Mouse (Mus musculus) kidney, adult 11 months (tissue): ENCODE measurements around the gene Col16a1.

Experiments used
- DNase-seq: peaks from one replicate; pipeline ENCODE4 v3.0.0; 2022

Gene Col16a1

GRCm38 (mm10) chr4:130047331-130048202 lies at the start of gene Col16a1:
Gene Col16a1 (plus strand): TSS chr4:130047840.
- DNase-seq: peak; percentile 89

DNA sequence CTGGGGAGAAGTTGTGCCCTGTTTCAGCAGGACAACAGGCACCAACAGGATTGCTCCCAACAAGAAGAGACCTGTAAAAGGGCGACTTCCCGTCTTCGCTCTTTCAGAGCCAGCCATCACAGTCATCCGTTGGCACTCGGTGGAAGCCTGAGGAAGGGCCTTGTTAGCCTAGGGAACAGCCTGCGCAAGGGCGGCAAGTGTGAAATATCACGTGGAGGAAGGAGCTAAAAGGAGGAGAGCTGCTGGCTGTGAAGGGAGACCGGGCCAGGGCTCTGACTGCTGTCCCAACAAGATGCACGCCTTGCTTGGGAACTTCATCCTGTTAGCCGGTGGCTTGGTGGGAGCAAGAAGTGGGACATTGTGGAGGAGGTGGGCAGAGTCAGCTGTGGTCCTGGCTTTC lies 49.5 kb upstream of the Col16a1 start:
- DNase-seq: no peak

GRCm38 (mm10) chr4:130001710-130002109 lies 45.9 kb upstream of the Col16a1 start:
- no peak for DNase-seq

GRCm38 (mm10) chr4:130002157-130002556 lies 45.5 kb upstream of the Col16a1 start:
- no peak for DNase-seq

- DNase-seq: no peak
These were observed 42.0 kb upstream of the Col16a1 start for GRCm38 (mm10) chr4:130005593-130005992.

GRCm38 (mm10) chr4:130006533-130006932 lies 41.1 kb upstream of the Col16a1 start:
- DNase-seq: no peak

GRCm38 (mm10) chr4:130009043-130009442 lies 38.6 kb upstream of the Col16a1 start:
- DNase-seq: no peak

DNA sequence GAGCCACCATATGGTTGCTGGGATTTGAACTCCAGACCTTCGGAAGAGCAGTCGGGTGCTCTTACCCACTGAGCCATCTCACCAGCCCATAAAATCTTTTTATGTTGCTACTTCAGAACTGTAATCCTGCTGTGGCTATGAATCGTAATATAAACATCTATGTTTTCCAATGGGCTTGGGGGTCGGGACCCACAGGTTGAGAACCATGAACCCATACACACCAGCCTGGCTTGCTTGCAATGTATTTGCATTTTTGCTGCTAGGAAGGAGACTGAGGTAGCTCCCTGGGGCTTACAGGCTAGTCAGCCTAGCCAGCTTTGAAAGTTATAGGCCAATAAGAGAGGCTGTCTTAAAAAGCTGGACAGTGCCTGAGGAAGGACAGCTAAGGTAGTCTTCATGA lies 36.9 kb upstream of the Col16a1 start:
- DNase-seq: no peak

DNA sequence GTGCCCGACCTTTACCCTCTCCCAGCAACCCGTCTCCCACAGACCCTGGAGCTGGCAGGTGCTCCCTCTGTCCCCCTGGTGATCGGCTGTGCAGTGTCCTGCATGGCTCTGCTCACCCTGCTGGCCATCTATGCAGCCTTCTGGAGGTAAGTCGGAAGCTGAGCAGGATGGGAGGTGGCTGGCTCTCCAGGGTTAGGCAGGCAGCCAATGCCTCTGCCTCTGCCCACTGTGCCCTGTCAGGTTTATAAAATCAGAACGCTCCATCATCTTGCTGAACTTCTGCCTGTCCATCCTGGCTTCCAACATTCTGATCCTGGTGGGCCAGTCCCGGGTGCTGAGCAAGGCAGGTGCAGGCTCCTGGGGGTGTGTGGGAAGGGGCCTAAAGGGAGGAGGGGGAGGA lies 35.4 kb upstream of the Col16a1 start:
- DNase-seq: no peak

- no peak for DNase-seq
These were observed 34.5 kb upstream of the Col16a1 start for GRCm38 (mm10) chr4:130013111-130013510.

- no peak for DNase-seq
These were observed 31.6 kb upstream of the Col16a1 start for GRCm38 (mm10) chr4:130016010-130016409.

DNA sequence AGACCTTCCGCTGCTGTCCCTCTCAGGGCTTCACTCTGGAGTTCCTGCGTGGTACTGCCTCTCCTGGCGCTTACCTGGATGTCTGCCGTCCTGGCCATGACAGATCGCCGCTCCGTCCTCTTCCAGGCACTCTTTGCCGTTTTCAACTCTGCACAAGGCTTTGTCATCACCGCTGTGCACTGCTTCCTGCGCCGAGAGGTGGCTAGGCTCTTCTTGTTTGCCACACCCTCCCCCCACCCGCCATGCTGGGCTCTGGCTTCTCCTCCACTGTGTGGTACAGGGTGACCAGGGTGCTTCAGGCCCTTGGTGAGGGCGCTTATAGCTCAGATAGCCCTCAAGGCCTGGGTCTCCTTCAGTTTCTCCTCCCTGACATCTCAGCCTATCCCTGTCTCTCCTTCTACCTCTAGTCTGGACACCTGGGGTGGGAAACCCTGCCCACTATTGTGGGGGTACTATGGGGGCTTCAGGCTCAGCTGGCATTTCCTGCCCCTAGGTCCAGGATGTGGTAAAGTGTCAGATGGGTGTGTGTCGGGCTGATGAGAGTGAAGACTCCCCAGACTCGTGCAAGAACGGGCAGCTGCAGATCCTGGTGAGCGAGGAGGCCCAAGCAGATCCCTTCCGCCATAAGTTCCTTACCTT lies 30.5 kb upstream of the Col16a1 start:
- DNase-seq: no peak

- DNase-seq: no peak
These were observed 24.7 kb upstream of the Col16a1 start for GRCm38 (mm10) chr4:130022952-130023351.

GRCm38 (mm10) chr4:130023511-130024231 lies 24.0 kb upstream of the Col16a1 start:
- no peak for DNase-seq

GRCm38 (mm10) chr4:130025544-130025943 lies 22.1 kb upstream of the Col16a1 start:
- no peak for DNase-seq

- DNase-seq: no peak
These were observed 16.5 kb upstream of the Col16a1 start for GRCm38 (mm10) chr4:130031146-130031545.

DNA sequence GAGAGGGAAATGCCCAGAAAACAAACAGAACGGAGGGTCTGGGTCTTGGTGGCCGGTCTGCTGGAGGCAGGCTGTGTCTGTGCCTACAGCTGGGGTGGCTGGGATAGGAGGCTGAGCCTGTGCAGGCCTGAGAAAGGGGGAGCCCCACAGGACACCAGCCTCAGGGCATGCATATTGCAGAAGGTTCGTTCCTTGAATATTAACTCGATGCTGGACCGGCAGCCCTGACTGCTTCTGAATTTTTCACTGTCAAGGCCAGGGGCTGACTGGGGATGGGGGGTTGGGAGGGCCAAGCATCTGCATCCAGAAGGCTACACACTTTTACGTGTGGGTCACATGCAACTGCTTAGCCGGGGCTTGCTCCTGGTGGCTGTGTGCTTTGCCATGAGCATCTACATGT lies 14.1 kb upstream of the Col16a1 start:
- no peak for DNase-seq

DNA sequence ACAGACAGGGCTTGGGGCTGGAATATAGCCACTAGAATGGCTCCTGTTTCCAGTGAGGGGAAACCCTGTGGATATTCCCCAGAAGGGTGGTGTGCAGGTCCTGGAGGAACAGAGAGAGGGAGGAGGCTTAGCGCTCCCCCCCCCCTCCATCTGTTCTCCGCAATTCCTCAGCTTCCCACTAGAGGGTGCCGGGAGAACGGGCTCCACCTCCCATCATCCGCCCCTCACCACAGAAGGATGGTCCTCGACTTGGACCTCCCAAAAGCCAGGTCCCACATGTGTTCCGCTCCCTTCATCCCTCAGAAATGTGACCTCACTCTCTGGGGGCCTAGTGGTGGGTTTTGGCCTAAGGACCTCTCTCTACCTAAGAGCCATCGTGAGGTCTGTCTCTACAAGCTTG lies 11.5 kb upstream of the Col16a1 start:
- no peak for DNase-seq

DNA sequence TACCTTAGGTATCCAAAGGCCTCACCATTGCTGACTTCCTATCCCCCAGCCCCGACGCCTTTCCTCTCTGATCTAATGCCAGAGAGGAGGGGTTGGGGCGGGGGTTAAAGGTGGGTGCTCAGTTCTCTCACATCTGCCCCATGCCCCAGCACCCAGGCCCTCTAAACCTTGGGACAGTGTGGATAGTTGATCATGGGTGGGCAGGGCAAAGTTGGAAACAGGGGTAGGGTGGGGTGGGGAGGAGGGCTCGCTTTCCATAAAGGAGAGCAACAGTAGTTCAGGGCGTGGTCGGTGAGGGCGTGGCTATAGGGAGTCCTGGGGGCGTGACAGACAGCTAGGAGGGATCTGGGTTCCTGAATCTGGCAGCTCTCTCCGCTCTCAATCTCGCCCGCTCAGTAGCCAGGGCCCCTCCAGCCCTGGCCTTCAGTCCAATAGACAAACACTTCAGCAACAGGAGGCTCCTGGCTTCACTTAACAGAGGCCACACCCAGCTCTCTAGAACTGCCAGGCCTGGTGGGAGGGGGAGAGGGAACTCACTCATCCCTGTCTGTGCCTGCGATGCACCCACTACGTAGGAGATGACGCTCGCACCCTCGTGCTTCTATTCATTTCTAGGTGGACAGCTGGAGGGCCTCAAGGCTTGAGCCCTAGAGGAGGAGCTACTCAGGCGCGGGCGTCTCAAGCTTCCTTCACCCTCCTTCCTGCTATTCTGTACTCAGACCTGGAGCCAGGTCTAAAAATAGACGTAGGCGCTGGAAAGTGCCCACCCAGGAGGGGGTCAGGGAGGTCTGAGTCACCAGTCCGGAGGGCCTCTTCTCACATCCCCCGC lies 10.9 kb upstream of the Col16a1 start:
- peak; percentile 45 for DNase-seq

- DNase-seq: no peak
These were observed 8.3 kb upstream of the Col16a1 start for GRCm38 (mm10) chr4:130039351-130039750.

- no peak for DNase-seq
These were observed 6.6 kb upstream of the Col16a1 start for GRCm38 (mm10) chr4:130041076-130041475.

- no peak for DNase-seq
These were observed 3.4 kb upstream of the Col16a1 start for GRCm38 (mm10) chr4:130044211-130044610.

DNA sequence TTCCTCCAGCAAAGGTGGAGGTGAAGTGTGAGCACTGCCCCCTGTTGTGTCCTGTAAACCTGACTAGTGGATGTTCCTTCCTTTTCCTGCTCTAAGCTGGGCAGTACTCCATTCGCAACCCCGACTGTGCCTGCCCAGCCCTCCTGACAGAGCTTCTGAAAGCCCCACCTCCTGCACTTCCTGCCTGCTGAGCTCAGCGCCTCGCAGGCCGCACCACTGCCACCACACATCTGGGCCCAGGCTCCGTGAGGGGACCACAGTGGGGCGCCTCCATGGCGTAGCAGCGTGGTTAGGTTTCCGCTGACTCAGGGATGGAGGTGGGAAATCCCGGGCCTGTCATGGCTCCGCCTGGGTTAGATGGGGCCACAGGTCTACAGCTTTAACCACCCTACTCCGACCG lies 2.0 kb upstream of the Col16a1 start:
- DNase-seq: no peak
